Mouse (Mus musculus) layer of hippocampus, adult 2 months (tissue): Measurements from ENCODE around the gene Rnf227. TPM values are rescaled to one million over a fixed set of nuclear protein-coding genes. Genes with fewer than 3 reads are reported as not detected.

Experiments
- DNase-seq, 2 experiments: peaks; one replicate each; pipeline ENCODE4 v3.0.0; 2022; ENCODE audit warnings: low spot score in 2 of 2
- H3K27ac ChIP-seq: fragments of 200-600 bp; 2 replicates; pipeline ENCODE4 v1.8.1; 2022
- H3K4me3 ChIP-seq: fragments of 200-600 bp; 2 replicates; pipeline ENCODE4 v1.8.1; 2022; ENCODE audit warnings: mild to moderate bottlenecking
- CTCF ChIP-seq: fragments of 200-600 bp; conservative IDR thresholded peaks from 2 replicates; pipeline ENCODE4 v1.8.1; 2022; ENCODE audit warnings: antibody characterized with exemption, mild to moderate bottlenecking, moderate library complexity
- total RNA-seq, 2 experiments: library from RNA; stranded (reverse); gene quantifications; 2 replicates each; pipeline ENCODE4 v1.2.3; 2021

Gene Rnf227
- total RNA-seq, 2 experiments from 2014 or later: 110 to 117 TPM

- peak overlapping the region; percentile 87 for H3K4me3 ChIP-seq
- TF ChIP-seq CTCF: 0 out of 2 replicates have a peak, but pooled peaks have one; percentile 5
- no peak for DNase-seq
- peak overlapping the region; percentile 99 for H3K27ac ChIP-seq
Measured at GRCm38 (mm10) chr11:69368356-69369214, 28.3 kb downstream of the Rnf227 start.

- Histone ChIP-seq H3K4me3 (peak within 1 kb of the TSS; percentile 87), H3K27ac (peak within 1 kb of the TSS; percentile 99)
- DNase-seq: no peak
- no peak for TF ChIP-seq CTCF
Measured at GRCm38 (mm10) chr11:69369215-69369989, 29.1 kb downstream of the Rnf227 start, which contains the start of gene Chd3. Gene Chd3, minus strand, starts transcription at chr11:69369406.

- peak overlapping the region; percentile 87; the same call in 1 of the 2 replicates for H3K4me3 ChIP-seq
Measured at GRCm38 (mm10) chr11:69369990-69370816, 29.9 kb downstream of the Rnf227 start.

GRCm38 (mm10) chr11:69370817-69371215 lies 30.6 kb downstream of the Rnf227 start:
- Histone ChIP-seq H3K4me3 (no peak overlapping the region), H3K27ac (peak overlapping the region; percentile 99)
- DNase-seq: no peak
- no peak for TF ChIP-seq CTCF

More at GRCm38 (mm10) chr11:69369990-69370816, 29.9 kb downstream of the Rnf227 start:
- DNase-seq: no peak
- H3K27ac ChIP-seq: peak overlapping the region; percentile 99
- no peak for TF ChIP-seq CTCF

GRCm38 (mm10) chr11:69371601-69372000 lies 31.3 kb downstream of the Rnf227 start:
- Histone ChIP-seq H3K4me3 (no peak overlapping the region), H3K27ac (peak overlapping the region; percentile 99)
- no peak for DNase-seq
- no peak for TF ChIP-seq CTCF

GRCm38 (mm10) chr11:69372056-69372779 lies 32.0 kb downstream of the Rnf227 start:
- DNase-seq: peak; percentile 82 to 88
- no peak for TF ChIP-seq CTCF
- no peak overlapping the region; the same call in 1 of the 2 replicates for H3K4me3 ChIP-seq
- H3K27ac ChIP-seq: peak overlapping the region; percentile 99

GRCm38 (mm10) chr11:69372780-69373170 lies 32.5 kb downstream of the Rnf227 start:
- H3K27ac ChIP-seq: peak overlapping the region; percentile 99
- no peak overlapping the region; the same call in 1 of the 2 replicates for H3K4me3 ChIP-seq
- TF ChIP-seq CTCF: peak; percentile 76
- DNase-seq: no peak

GRCm38 (mm10) chr11:69373223-69373965 lies 33.1 kb downstream of the Rnf227 start:
- H3K27ac ChIP-seq: peak overlapping the region; percentile 99
- H3K4me3 ChIP-seq: no peak overlapping the region
- DNase-seq: no peak
- no peak for TF ChIP-seq CTCF

- no peak overlapping the region for H3K4me3 ChIP-seq
- DNase-seq: no peak
- no peak for TF ChIP-seq CTCF
- no peak overlapping the region for H3K27ac ChIP-seq
Measured at GRCm38 (mm10) chr11:69375646-69376045, 35.4 kb downstream of the Rnf227 start.

GRCm38 (mm10) chr11:69377766-69378165 lies 37.5 kb downstream of the Rnf227 start:
- DNase-seq: no peak
- H3K4me3 ChIP-seq: no peak overlapping the region
- no peak for TF ChIP-seq CTCF
- H3K27ac ChIP-seq: no peak overlapping the region

GRCm38 (mm10) chr11:69379600-69379999 lies 39.3 kb downstream of the Rnf227 start:
- Histone ChIP-seq H3K4me3 (no peak overlapping the region), H3K27ac (no peak overlapping the region)
- TF ChIP-seq CTCF: no peak
- no peak for DNase-seq

- no peak overlapping the region for H3K27ac ChIP-seq
- no peak for TF ChIP-seq CTCF
- no peak overlapping the region for H3K4me3 ChIP-seq
- DNase-seq: no peak
Measured at GRCm38 (mm10) chr11:69381356-69381755, 41.1 kb downstream of the Rnf227 start.
